Mouse (Mus musculus) heart, postnatal 0 days (tissue): ENCODE data around the gene Scamp3. TPM values are rescaled to one million over a fixed set of nuclear protein-coding genes. Genes with fewer than 3 reads are reported as not detected.
A peak's percentile ranks its signal among the peaks of the same experiment; 100 is the strongest.

Experiments used
- ATAC-seq: fragments of 200-750 bp; cut with Nextera tagmentation; 2 replicates; pipeline ENCODE4 v1.8.0; 2017; ENCODE audit warnings: low read depth, moderate number of reproducible peaks, moderate library complexity; ENCODE audit not compliant: insufficient read depth
- DNase-seq: peaks from one replicate; pipeline ENCODE4 v3.0.0-alpha.2; 2016; ENCODE audit warnings: low spot score
- H3K27ac ChIP-seq: fragments of 300-500 bp; sonication (generic); 2 replicates; pipeline ENCODE4 v1.5.1; 2014; ENCODE audit warnings: low read depth, mild to moderate bottlenecking
- H3K27me3 ChIP-seq: fragments of 300-500 bp; sonication (generic); 2 replicates; pipeline ENCODE4 v1.6.1; 2014; ENCODE audit warnings: low read length, mixed read lengths; ENCODE audit not compliant: control insufficient read depth, insufficient read depth
- H3K36me3 ChIP-seq: fragments of 300-500 bp; sonication (generic); replicated peaks from 2 replicates; pipeline ENCODE4 v1.6.1; 2014; ENCODE audit warnings: low read length, mixed read lengths; ENCODE audit not compliant: control insufficient read depth, insufficient read depth
- H3K4me1 ChIP-seq: fragments of 300-500 bp; sonication (generic); 2 replicates; pipeline ENCODE4 v1.6.1; 2014; ENCODE audit warnings: antibody characterized with exemption; ENCODE audit not compliant: control insufficient read depth, insufficient read depth
- H3K4me2 ChIP-seq: fragments of 300-500 bp; sonication (generic); 2 replicates; pipeline ENCODE4 v1.6.1; 2014; ENCODE audit warnings: low read depth, mild to moderate bottlenecking, low read length, moderate library complexity
- H3K4me3 ChIP-seq: fragments of 300-500 bp; sonication (generic); 2 replicates; pipeline ENCODE4 v1.5.1; 2014; ENCODE audit warnings: low read depth, low read length
- H3K9ac ChIP-seq: fragments of 300-500 bp; sonication (generic); replicated peaks from 2 replicates; pipeline ENCODE4 v1.6.1; 2014; ENCODE audit warnings: low read depth, low read length, mixed read lengths
- H3K9me3 ChIP-seq: fragments of 300-500 bp; sonication (generic); replicated peaks from 2 replicates; pipeline ENCODE4 v1.6.1; 2016; ENCODE audit warnings: low read length; ENCODE audit not compliant: control insufficient read depth
- CTCF ChIP-seq: IDR thresholded peaks from 2 replicates; pipeline ENCODE4 v1.5.1; 2016; ENCODE audit warnings: antibody characterized with exemption, control low read depth, low read depth
- EP300 ChIP-seq: IDR thresholded peaks from 2 replicates; pipeline ENCODE4 v1.6.1; 2016; ENCODE audit warnings: antibody characterized with exemption, low read depth
- WGBS: fragments of 180-500 bp; shearing (Covaris S2); extraction: QIAGEN DNeasy Blood & Tissue Kit; methylation state at CpG from one replicate; pipeline ENCODE4 v1.1.7; 2014; 5-methylcytosine and 5-hydroxymethylcytosine counted together
- polyA plus RNA-seq: library from polyadenylated mRNA; unstranded; fragments of >200 nt; fragmentation: Nextera tagmentation; extraction: Ambion mirVana; gene quantifications from 2 replicates; pipeline ENCODE4 v1.2.1, GENCODE M21; 2015
- total RNA-seq: library from RNA; depleted of rRNA; stranded (reverse); fragments of >200 nt; gene quantifications from 2 replicates; pipeline ENCODE4 v1.2.3, GENCODE M21; 2014; ENCODE audit warnings: low replicate concordance

Gene Scamp3
- total and polyA plus RNA-seq, 2 experiments from 2014 or later = 60.7 to 65.9 TPM

DNA sequence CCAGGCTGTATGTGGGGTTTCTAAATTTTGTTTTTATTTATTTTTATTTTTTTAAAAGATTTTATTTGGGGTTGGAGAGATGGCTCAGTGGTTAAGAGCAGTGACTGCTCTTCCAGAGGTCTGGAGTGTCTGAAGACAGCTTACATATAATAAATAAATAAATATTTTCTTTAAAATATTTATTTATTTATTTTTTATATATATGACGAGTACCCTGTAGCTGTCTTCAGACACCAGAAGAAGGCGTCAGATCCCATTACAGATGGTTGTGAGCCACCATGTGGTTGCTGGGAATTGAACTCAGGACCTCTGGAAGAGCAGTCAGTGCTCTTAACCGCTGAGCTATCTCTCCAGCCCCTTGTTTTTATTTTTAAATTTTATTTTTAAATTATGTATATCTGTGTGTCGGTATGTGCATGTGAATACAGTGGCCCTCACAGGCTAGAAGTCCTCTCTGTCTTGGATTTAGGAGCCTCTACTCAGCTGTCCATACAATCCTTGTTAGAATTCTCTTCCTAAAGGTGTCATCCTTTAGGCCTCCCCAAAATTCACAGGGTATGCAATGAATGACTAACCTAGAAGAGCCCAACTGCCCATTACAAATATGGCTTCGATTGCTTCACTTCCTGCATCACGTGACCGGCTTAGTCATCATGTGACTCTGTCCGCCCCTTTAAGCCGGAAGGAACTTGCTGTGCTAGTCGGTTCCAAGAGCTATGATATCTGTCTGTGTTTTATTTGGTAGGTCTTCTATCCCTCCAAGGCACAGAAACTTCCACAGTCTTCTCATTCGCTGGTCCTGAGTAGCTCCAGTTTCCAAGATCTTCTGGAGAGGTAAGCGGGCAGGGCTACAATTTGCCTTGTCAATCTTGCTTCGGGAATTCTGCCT, 25.2 kb downstream of the Scamp3 start, which contains the start of gene Gba:
Gene Gba, plus strand, starts transcription at position 676 of the 889 bp plus-strand sequence.
- ATAC-seq (peak; percentile 84), DNase-seq (peak; percentile 90)
- Histone ChIP-seq H3K27ac (no peak within 1 kb of the TSS), H3K36me3 (peaks cover 30% of the 10 kb centered on the region), H3K4me3 (peak within 1 kb of the TSS; percentile 49), H3K4me2 (peak within 1 kb of the TSS; percentile 62), H3K4me1 (peaks cover 5% of the 10 kb centered on the region), H3K9me3 (no peaks in the 10 kb centered on the region), H3K9ac (peak within 1 kb of the TSS; percentile 34), H3K27me3 (no peaks in the 10 kb centered on the region)
- TF ChIP-seq CTCF (no peak), EP300 (no peak)
- WGBS = 22% methylated on average over 13 of the region's 13 CpGs

DNA sequence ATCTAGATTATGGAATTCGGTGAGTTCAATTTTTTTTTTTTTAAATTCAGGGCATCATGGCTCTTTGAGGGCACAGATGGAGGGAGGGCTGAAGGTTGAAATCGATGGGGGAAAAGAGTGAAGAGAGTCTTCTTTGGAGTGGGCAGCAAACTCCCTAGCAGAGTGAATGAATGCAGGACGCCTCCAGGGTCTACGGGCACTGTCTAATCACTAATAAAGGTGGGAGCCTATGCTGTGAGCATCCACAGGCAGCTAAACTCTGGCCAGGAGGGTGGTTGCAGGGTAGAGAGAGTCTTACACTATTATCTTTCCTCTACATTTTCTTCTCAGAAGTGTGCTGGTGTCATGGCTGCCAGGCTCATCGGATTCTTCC, 25.9 kb downstream of the Scamp3 start:
- peak overlapping the region; percentile 49 for H3K4me3 ChIP-seq
- peaks cover 37% of the 10 kb centered on the region for H3K36me3 ChIP-seq
- H3K27ac ChIP-seq = no peak overlapping the region
- ATAC-seq (no peak), DNase-seq (no peak)
- 38% methylated on average over 5 of the region's 5 CpGs for WGBS
- H3K4me1 ChIP-seq = peaks cover 5% of the 10 kb centered on the region
- peak overlapping the region; percentile 34 for H3K9ac ChIP-seq
- H3K9me3 ChIP-seq = no peaks in the 10 kb centered on the region
- no peaks in the 10 kb centered on the region for H3K27me3 ChIP-seq
- peak overlapping the region; percentile 62 for H3K4me2 ChIP-seq
- no peak for TF ChIP-seq EP300
- no peak for TF ChIP-seq CTCF

DNA sequence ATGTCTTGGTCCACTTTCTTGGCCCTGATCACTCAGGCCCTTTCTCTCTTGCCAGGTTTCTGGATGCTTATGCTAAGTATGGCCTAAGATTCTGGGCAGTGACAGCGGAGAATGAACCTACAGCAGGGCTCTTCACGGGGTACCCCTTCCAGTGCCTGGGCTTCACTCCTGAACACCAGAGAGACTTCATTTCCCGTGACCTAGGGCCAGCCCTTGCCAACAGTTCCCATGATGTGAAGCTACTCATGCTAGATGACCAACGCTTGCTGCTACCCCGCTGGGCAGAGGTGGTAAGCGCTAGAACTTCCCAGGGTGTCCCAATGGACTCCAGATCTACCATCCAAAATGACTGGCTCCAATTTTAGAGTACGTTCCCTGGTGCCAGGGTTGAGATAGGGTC, 28.8 kb downstream of the Scamp3 start:
- Histone ChIP-seq H3K9ac (no peak overlapping the region), H3K36me3 (peaks cover 62% of the 10 kb centered on the region), H3K27me3 (no peaks in the 10 kb centered on the region), H3K4me1 (peaks cover 5% of the 10 kb centered on the region), H3K9me3 (no peaks in the 10 kb centered on the region), H3K27ac (no peak overlapping the region), H3K4me3 (no peak overlapping the region), H3K4me2 (no peak overlapping the region)
- ATAC-seq (no peak), DNase-seq (no peak)
- WGBS = 88% methylated on average over 7 of the region's 7 CpGs
- no peak for TF ChIP-seq CTCF
- TF ChIP-seq EP300 = no peak

DNA sequence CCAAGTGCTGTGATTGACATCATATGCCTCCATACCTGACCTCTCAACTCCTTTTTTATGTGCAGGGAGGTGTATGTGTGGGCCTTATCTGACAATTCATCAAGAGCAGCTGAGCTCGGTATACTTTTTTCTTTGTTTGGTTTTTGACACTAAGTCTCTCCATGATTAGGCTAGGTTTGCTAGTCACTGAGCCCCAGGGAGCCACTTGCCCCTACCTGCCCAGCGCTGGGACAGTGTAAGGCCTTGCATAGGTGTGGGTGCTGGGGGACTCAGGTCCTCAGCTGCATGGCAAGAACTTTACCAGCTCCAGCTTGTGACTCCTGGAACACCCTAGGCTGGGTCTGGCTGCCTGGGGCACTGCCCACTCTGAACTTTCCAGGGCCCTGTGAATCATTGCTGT, 29.4 kb downstream of the Scamp3 start:
- Histone ChIP-seq H3K9me3 (no peaks in the 10 kb centered on the region), H3K4me1 (peaks cover 5% of the 10 kb centered on the region), H3K4me2 (no peak overlapping the region), H3K36me3 (peaks cover 62% of the 10 kb centered on the region), H3K27ac (no peak overlapping the region), H3K9ac (no peak overlapping the region), H3K4me3 (no peak overlapping the region), H3K27me3 (no peaks in the 10 kb centered on the region)
- DNase-seq (no peak), ATAC-seq (no peak)
- 77% methylated on average over 2 of the region's 2 CpGs for WGBS
- TF ChIP-seq EP300 = no peak
- TF ChIP-seq CTCF = no peak

DNA sequence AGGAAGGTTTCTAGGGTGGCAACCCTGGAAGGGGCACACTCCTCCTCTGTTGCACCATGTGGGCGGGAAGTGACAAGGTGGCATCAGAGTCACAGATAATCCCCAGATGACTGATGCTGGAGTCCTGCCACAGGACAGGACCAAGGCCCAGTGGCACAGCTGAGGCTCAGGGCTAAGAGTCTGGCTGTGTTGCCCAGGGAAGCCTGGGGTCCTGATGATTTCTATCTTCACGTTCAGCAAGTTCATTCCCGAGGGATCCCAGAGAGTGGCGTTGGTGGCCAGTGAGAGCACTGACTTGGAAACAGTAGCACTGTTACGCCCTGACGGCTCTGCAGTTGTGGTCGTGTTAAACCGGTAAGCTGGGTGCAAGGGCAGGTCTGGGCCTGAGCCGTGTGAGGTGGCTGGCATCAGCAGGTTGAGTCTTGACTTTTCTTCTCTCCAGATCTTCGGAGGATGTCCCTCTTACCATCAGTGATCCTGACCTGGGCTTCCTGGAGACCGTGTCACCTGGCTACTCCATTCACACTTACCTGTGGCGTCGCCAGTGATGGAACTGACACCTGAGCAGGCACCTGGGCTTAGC, 30.9 kb downstream of the Scamp3 start:
- Histone ChIP-seq H3K27me3 (no peaks in the 10 kb centered on the region), H3K27ac (no peak overlapping the region), H3K36me3 (peaks cover 65% of the 10 kb centered on the region), H3K4me3 (no peak overlapping the region), H3K9ac (no peak overlapping the region), H3K9me3 (no peaks in the 10 kb centered on the region), H3K4me2 (no peak overlapping the region), H3K4me1 (peaks cover 8% of the 10 kb centered on the region)
- ATAC-seq (no peak), DNase-seq (no peak)
- 87% methylated on average over 13 of the region's 13 CpGs for WGBS
- TF ChIP-seq EP300 (no peak), CTCF (no peak)
